Mouse (Mus musculus) small intestine, adult 2 months (tissue): ENCODE data around the gene Bmf.
A peak's percentile ranks its signal among the peaks of the same experiment; 100 is the strongest.

Experiments used
- CTCF ChIP-seq: fragments of 200-500 bp; IDR thresholded peaks from 2 replicates; pipeline ENCODE4 v1.5.1; 2012; ENCODE audit warnings: low read depth, mild to moderate bottlenecking, control low read depth, inconsistent platforms, low read length, moderate library complexity, mixed read lengths; ENCODE audit not compliant: insufficient replicate concordance, insufficient read length; ENCODE audit errors: extremely low read depth
- POLR2A ChIP-seq: fragments of 200-500 bp; IDR thresholded peaks from 2 replicates; pipeline ENCODE4 v1.6.1; 2012; ENCODE audit warnings: low read depth, mild to moderate bottlenecking, control low read depth, inconsistent platforms, low read length, moderate library complexity

GRCm38 (mm10) chr2:118486933-118487332, 62.6 kb downstream of the Bmf start:
- TF ChIP-seq CTCF (peak; percentile 98), POLR2A (no peak)
